Mouse (Mus musculus) adrenal gland, postnatal 4 days (tissue): ENCODE data around the gene Fabp2. TPM values are rescaled to one million over a fixed set of nuclear protein-coding genes. Genes with fewer than 3 reads are reported as not detected.

Experiments
- DNase-seq, 2 experiments: peaks; one replicate each; pipeline ENCODE4 v3.0.0; 2021 to 2022; ENCODE audit warnings: low spot score in 2 of 2, mixed read lengths in 2 of 2
- long read RNA-seq, 2 experiments: library from polyadenylated mRNA; stranded (forward); transcript quantifications; one replicate each; pipeline ENCODE4 v2.0.0; 2021
- total RNA-seq, 2 experiments: library from RNA; stranded (reverse); gene quantifications; 2 replicates each; pipeline ENCODE4 v1.2.3; 2021

Fabp2 gene
- total RNA-seq, result 1 to 10 TPM in 1 of 2 experiments, not detected in 1; 6.1 TPM
- long read RNA-seq, experiment 1, transcript Fabp2-201 (4 exons, 965 nt), result major isoform, 8 of 8 reads
- long read RNA-seq, experiment 1, partial matches to known transcripts, result 0 of 8 reads
- long read RNA-seq, experiment 1, other reads (novel, unspliced or antisense), result 0 of 8 reads
- long read RNA-seq, experiment 2, result 0 reads

GRCm38 (mm10) chr3:122894772-122895171 lies at the start of gene Fabp2:
Gene Fabp2, plus strand, starts transcription at chr3:122895072.
- no peak for DNase-seq

- DNase-seq, result no peak
Observed at GRCm38 (mm10) chr3:122848410-122849034, 46.4 kb upstream of the Fabp2 start.

DNA sequence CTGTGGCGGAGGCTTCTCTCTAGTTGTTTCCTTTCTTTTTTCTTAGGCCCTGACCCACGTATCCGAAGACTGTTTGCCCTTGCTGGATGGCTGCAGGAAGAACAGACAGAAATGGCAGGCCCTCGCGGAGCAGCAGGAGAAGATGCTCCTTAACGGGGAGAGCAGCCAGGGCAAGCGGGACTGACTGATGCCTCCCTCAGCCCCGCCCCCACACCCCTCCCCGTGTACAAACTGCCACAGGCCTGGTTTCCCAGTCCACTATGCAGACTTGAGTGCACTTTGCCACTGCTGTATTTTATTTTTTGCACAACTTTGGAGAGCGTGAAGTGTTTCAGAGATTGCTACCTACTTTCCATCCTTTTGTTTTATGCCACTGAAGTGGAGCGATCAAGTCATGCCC lies 39.7 kb upstream of the Fabp2 start:
- DNase-seq, result no peak

DNA sequence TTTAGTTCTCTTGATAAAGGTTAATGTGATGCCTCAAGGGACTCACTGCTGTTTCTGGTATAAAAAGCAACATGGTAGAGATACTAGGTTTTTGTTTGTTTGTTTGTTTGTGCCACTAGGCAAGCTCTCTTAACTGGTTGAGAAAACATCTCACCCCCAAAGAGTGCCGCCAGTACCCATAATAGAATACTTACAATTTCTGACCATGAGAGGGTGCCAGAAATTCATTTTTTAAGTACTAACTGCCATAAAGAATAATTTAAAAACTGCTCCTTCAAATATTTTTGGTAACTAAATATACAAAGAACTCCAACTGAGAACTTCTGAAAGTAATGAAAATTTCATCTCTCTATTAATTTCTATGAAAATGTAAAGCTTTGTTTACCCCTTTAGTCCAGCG lies 35.0 kb upstream of the Fabp2 start:
- no peak for DNase-seq

DNA sequence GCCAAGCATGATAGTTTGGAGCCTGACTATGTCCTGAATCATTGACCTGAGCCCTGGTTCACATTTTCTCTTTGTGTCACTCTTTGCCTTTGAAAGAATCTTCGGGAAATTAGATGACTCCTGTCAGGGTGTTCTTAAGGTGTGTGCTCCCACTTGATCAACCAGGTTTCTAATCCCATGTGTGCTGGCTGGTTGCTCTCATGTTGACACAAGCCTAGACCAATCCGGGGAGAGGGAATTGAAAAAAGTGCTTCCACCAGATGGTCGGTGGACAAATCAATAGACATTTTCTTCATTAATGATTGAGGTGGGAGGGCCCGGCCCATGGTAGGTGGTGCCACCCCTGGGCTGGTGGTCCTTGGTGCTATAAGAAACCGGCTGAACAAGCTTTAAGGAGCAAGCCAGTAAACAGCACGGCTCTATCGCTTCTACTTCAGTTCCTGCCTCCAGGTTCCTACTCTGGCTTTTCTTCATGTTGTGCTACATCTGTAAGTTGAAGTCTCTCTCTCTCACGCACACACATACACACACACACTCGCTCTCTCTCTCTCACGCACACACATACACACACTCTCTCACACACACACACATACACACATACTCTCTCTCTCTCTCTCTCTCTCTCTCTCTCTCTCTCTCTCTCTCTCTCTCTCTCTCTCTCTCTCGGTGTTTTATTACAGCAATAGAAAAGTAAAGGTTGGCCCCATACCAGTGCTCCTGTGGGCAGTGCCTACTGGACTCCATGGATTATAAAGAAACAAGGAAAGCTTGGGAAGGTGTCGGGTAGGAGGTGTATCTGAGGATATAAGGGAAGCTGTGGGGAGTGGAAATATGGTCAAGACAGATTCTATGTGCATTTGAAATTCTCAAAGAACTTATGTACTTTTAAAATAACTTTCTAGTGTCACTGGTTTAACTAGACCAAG lies 34.0 kb upstream of the Fabp2 start:
- DNase-seq, result no peak

DNA sequence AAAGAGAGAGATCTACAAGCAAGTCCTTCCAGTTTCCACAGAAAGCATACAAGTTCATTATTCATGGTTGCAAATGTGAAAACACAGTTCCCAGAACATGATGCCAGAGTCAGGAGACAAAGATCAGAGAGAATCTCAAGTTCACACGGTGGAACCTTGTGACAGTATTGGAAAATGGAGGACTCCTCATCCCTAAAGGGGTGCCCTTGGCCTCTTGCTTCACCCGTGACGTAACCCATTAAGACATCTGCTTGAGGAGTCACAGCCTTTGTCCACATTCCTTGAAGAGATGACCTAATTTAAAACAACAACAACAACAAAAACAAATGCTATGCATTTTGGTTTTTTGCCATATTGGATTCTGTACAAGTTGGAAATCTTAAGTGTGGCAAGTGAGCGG lies 29.8 kb upstream of the Fabp2 start:
- DNase-seq, result no peak

DNA sequence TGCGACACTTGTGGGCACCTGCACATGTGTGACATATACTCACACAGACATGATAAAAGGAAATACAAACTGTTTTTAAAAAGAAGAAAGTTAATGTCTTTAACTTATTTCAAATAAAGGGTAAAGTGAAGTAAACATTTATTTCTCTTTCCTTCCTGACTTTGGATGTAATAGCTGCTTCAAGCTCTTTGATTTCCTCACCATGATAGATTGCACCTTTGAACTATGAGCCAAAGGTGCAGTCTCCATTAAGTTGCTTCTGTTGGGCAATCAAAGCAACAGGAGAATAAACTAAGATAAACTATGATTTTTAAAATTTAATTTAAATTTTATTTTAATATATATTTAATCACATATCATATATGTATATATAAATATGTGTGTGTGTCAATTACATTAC lies 26.6 kb upstream of the Fabp2 start:
- no peak for DNase-seq

GRCm38 (mm10) chr3:122871596-122871995 lies 23.3 kb upstream of the Fabp2 start:
- no peak for DNase-seq

DNA sequence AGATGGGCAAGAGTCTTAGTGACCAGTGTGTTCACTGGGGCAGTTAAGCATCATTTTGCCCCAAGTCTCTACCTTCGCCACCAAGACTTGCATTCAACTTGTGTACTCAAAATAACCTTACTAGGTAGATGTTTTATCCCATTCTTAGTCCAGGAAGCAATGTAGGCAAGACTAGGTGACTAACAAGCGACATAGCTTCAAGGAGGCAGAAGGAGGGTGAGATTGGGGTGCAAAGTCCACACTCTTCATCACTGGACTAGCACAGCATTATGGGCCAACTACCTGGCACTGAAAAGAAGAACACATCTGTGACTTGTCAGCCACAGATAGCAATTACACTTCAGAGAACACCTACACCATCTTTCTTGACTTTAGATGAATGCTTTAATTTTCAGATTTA lies 18.0 kb upstream of the Fabp2 start:
- no peak for DNase-seq

GRCm38 (mm10) chr3:122877543-122877942 lies 17.3 kb upstream of the Fabp2 start:
- no peak for DNase-seq

DNA sequence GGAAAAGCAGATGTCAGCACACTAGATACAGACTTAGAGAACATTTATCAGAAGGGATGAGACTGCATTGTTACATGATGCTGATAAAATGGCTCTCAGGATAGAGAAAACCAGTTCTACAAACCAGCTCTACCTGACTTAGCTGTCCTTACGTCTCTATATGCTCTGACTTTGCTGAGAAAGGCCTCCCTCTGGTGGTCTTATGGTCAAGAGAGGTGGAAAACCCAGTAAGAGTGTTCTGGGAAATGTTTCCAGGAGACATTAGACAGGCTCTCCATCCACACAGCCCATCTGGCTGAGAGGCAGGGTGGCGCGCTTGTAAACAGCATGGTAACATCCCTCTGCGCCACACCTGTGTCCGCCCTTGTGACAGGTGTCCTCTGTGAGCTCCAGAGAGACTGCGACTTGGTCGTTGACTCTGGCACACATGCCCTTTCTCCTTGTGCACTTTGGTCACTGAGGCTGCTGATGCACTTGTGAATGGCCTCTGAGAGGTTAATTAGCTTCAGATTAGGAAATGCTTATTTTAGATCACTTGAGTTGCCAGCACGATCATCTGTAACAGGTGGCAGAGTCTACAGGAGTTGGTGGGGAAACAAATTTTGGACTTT lies 16.1 kb upstream of the Fabp2 start:
- no peak for DNase-seq

DNA sequence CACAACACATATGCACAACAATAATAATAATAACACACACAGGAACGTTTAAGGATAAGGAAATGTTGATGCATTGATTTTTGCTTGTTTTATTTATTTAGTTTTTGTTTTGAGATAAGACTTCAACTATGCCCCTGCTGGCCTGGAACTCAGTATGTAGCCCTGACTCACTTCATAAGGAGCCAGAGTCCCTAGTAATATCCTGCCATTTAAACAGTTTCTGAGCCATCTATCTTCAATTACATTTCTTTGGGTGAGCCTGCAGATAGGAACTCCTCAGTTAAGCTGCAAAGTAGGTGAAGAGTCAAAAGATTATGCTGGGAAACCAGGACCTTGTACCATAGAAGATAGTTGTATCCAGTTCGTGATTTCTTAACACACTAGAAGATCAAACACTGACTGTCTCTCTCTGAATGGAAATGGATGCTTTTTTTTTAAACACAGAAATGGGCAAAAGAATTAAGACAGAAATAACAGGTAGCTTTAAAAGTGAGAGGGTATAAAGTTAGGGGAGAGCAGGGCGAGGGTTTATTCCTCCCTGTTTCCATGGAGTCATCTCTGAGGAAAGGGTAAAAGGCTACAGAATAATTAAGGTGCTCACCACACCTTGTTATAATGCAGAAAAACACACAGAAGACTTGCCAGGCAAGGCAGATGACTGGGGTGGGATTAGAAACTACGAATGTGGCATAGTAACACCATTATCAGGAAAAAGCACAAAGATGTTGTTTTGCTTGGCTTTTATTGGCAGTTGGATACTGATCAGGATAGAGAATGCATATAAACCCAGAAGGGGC lies 7.2 kb upstream of the Fabp2 start:
- DNase-seq, result no peak

GRCm38 (mm10) chr3:122888371-122888819 lies 6.5 kb upstream of the Fabp2 start:
- DNase-seq, result no peak

- no peak for DNase-seq
Observed at GRCm38 (mm10) chr3:122895189-122895731, 388 bp downstream of the Fabp2 start.

- no peak for DNase-seq
Observed at GRCm38 (mm10) chr3:122898254-122898653, 3.4 kb downstream of the Fabp2 start.

DNA sequence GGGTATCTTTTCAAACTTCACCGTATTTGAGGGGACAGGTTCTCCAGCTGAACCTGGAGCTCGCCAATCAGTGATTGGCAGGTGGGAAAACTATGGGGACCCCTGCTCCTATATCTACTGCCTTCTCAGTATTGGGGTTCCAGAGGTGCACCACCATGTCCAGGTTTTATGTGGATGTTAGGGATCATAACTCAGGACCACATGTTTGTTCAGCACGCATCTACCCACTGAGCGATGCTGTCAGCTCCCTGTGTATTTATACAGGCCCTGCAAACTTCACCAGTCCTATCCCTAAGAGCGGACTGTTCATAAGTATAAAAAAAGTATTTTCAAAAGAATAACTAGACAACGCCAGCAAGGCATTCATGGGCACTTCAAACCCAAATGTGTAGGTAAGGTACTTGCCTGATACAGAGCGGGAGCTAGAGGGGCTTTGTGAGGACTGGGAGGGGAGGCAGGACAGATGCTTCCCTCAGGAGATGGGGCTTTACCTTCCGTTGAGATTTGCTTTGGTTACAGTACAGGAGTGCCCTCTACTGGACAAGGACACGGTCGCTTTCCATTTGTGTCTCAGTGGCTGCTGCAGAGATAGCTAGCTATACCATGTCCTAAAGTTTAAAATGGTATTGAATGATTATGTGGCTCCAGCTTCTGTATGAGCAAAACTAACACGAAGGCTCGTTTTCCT lies 9.0 kb downstream of the Fabp2 start:
- no peak for DNase-seq

GRCm38 (mm10) chr3:122907841-122908240 lies 13.0 kb downstream of the Fabp2 start:
- DNase-seq, result no peak

DNA sequence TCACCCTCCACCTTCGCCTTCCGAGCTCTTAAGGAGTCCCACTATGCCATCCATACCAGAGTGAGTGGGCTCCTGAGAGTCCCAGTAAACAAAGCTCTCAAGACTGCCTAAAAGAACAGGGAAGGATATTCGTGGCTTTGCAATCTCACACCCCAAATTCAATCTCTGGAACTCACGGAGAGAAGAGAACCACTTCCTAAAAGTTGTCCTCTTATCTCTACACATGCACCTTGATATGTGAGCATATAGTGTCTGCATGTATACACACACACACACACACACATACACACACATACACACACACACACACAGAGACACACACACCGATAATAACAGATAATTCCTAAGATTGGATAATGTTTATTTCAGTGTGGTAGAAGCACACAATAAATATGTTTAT lies 20.6 kb downstream of the Fabp2 start:
- DNase-seq, result no peak

DNA sequence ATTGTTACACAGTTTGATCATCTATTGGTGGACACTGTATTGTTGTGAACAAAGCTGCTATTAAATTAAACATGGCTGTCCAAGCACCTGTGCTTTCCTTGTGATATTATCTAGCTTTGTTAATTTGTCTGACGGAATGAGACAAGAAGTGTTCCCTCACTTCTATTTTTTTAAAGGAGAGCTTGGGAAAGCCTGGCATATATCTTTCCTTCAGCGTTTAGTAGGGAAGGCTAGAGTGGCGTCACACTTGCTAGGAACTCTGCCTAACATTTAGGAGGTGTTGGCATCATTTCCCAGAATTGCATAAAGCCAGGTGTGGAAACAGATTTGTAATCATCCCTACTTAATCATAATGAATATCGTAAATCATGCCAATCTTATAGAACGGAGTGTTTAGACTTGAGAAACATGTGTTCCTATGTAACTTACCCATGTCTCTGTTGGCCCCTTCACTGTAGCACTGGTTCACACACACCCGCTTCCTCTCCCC lies 21.4 kb downstream of the Fabp2 start:
- no peak for DNase-seq

DNA sequence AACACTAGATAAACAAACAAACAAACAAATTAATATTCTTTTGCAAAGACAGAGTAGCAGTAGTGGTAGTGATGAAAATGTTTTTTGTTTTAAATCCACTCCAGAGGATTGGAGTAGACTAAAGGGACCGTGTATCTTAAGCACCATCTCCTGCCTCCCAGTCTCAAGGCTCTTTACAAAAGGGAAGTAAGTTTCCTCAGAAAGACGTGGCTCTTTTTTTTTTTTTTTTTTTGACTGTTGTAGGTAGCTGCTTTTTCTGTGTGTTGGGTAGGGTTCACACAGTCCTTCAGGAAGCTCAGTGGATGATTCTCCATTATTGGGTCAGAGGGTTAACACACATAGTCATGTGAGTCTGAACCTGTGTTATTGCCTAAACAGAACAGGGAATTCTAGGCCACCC lies 23.8 kb downstream of the Fabp2 start:
- no peak for DNase-seq
